Mouse (Mus musculus): ENCODE measurements at regions not wholly inside any gene's neighbourhood (a gene's known extent, or its start where the extent isn't known, plus 50 kb on each side); places are given as distances from the start of the nearest gene placed in this dataset.

- no peak for DNase-seq (ENCODE audit: low read depth in 2 of 2, low spot score in 2 of 2)
Measured at GRCm38 (mm10) chr12:27143310-27143709, 199.1 kb downstream of the Sox11 start.

GRCm38 (mm10) chr12:27140335-27140702, 202.1 kb downstream of the Sox11 start:
- DNase-seq (ENCODE audit: low read depth in 2 of 2, low spot score in 2 of 2): no peak

- no peak for DNase-seq (ENCODE audit: low read depth in 2 of 2, low spot score in 2 of 2)
Measured at GRCm38 (mm10) chr12:27139683-27140334, 202.6 kb downstream of the Sox11 start.

- no peak for DNase-seq (ENCODE audit: low read depth in 2 of 2, low spot score in 2 of 2)
Measured at GRCm38 (mm10) chr12:27138663-27139633, 203.4 kb downstream of the Sox11 start.

- DNase-seq (ENCODE audit: low read depth in 2 of 2, low spot score in 2 of 2): no peak
Measured at GRCm38 (mm10) chr12:27135997-27136559, 206.3 kb downstream of the Sox11 start.

- DNase-seq (ENCODE audit: low read depth in 2 of 2, low spot score in 2 of 2): no peak
Measured at GRCm38 (mm10) chr12:27130544-27130943, 211.8 kb downstream of the Sox11 start.

GRCm38 (mm10) chr12:27127054-27127605, 215.2 kb downstream of the Sox11 start:
- no peak for DNase-seq (ENCODE audit: low read depth in 2 of 2, low spot score in 2 of 2)

GRCm38 (mm10) chr12:27118581-27118980, 223.8 kb downstream of the Sox11 start:
- no peak for DNase-seq (ENCODE audit: low read depth in 2 of 2, low spot score in 2 of 2)

- no peak for DNase-seq (ENCODE audit: low read depth in 2 of 2, low spot score in 2 of 2)
Measured at GRCm38 (mm10) chr12:27115392-27115791, 227.0 kb downstream of the Sox11 start.

GRCm38 (mm10) chr12:27104925-27105571, 237.3 kb downstream of the Sox11 start:
- DNase-seq (ENCODE audit: low read depth in 2 of 2, low spot score in 2 of 2): no peak

- no peak for DNase-seq (ENCODE audit: low read depth in 2 of 2, low spot score in 2 of 2)
Measured at GRCm38 (mm10) chr12:27102996-27103395, 239.4 kb downstream of the Sox11 start.

- DNase-seq (ENCODE audit: low read depth in 2 of 2, low spot score in 2 of 2): no peak
Measured at GRCm38 (mm10) chr12:27089206-27089605, 253.2 kb downstream of the Sox11 start.

- no peak for DNase-seq (ENCODE audit: low read depth in 2 of 2, low spot score in 2 of 2)
Measured at GRCm38 (mm10) chr12:27085890-27086289, 256.5 kb downstream of the Sox11 start.

- no peak for DNase-seq (ENCODE audit: low read depth in 2 of 2, low spot score in 2 of 2)
Measured at GRCm38 (mm10) chr12:27083645-27084550, 258.5 kb downstream of the Sox11 start.

GRCm38 (mm10) chr12:27083089-27083488, 259.3 kb downstream of the Sox11 start:
- DNase-seq (ENCODE audit: low read depth in 2 of 2, low spot score in 2 of 2): no peak

- DNase-seq (ENCODE audit: low read depth in 2 of 2, low spot score in 2 of 2): no peak
Measured at GRCm38 (mm10) chr12:27082624-27083023, 259.8 kb downstream of the Sox11 start.

- DNase-seq (ENCODE audit: low read depth in 2 of 2, low spot score in 2 of 2): no peak
Measured at GRCm38 (mm10) chr12:27076107-27076738, 266.2 kb downstream of the Sox11 start.

GRCm38 (mm10) chr12:27065011-27065517, 277.3 kb downstream of the Sox11 start:
- no peak for DNase-seq (ENCODE audit: low read depth in 2 of 2, low spot score in 2 of 2)

GRCm38 (mm10) chr12:27063518-27063917, 278.9 kb downstream of the Sox11 start:
- DNase-seq (ENCODE audit: low read depth in 2 of 2, low spot score in 2 of 2): no peak
